Mouse (Mus musculus): ENCODE results near the gene Dazap1. TPM values are rescaled to one million over a fixed set of nuclear protein-coding genes. Genes with fewer than 3 reads are reported as not detected.

The Dazap1 gene
- total RNA-seq, 2 experiments from 2014 or later: 98.9 to 112 TPM

DNA sequence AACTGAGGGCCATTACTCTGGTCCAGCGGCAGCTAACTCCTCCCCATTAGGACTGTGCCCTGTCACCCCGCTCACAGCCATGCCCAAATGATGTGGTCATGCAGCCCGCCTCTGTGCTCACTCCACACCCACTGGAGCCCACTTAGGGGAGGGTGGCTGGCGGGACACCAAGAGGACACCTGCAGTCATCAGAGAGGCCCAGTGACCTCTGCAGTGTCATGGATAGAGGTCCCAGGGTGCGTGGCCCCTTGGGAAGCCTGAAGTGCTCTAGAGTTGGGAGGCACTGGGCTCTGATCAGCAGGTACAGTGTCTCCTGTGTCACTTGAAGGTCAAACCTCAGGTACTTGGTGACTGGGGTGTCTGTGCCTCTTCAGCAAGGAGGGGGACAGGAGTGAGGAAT is 35.5 kb downstream of the Dazap1 start:
- no peak for DNase-seq (ENCODE audit: low spot score in 2 of 2)

GRCm38 (mm10) chr10:80297526-80298133 is 36.3 kb downstream of the Dazap1 start:
- DNase-seq (ENCODE audit: low spot score in 2 of 2): no peak

DNA sequence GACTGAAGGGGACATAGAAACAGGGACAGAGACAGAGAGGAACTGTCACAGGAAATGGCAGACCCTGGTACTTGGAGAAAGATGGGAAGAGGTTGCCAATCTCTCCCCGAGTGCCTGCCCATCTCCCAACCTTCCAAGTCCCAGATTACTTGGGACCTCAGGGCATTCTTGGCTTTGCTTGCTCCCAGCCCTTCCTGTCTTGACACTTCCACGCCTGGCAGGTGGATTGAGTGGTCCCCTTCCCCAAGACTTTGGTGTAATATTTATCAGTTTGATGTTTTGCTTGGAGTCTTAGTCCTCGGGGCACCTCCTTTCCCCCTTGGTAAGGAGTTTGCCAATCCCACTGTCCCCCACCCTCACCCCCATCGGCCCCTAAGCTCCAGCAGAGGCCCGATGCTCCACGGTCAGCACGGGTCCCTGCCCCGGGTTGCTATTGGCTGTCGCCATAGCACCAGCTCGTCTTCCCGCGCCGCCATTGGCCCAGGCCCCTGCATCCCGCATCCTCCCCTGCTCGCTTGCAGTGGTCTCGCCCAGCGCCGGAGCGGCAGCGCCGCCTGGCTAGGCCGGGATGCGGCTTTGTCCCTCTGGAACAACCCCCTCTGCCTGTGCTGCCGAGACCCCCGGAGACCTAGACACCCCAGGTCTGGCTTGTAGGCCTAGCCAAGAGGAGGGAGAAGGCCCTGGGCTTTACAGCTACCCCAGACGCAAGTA is 37.4 kb downstream of the Dazap1 start:
- DNase-seq (ENCODE audit: low spot score in 2 of 2): no peak

DNA sequence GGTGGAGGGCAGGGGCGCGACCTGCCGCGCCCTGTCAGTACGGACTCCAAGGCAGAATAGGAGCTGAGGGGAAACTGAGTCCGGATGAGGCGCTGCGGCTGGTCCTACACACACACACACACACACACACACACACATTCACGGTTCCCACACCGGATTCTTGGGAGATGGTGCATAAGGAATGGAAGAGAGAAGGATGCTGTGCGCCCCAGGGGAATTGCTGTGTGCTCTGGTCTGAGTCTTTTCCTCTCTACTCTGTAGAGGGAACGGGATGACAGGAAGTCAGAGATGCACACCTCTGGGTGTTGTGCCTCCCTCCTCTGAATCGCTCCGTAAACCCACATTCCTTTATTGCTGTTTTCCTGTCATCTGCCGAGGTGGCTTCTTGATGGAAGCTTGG is 38.0 kb downstream of the Dazap1 start:
- no peak for DNase-seq (ENCODE audit: low spot score in 2 of 2)

- DNase-seq (ENCODE audit: low spot score in 2 of 2): no peak
Measured at GRCm38 (mm10) chr10:80299824-80300223, 38.5 kb downstream of the Dazap1 start.

- DNase-seq (ENCODE audit: low spot score in 2 of 2): no peak
Measured at GRCm38 (mm10) chr10:80300672-80301181, 39.4 kb downstream of the Dazap1 start.

DNA sequence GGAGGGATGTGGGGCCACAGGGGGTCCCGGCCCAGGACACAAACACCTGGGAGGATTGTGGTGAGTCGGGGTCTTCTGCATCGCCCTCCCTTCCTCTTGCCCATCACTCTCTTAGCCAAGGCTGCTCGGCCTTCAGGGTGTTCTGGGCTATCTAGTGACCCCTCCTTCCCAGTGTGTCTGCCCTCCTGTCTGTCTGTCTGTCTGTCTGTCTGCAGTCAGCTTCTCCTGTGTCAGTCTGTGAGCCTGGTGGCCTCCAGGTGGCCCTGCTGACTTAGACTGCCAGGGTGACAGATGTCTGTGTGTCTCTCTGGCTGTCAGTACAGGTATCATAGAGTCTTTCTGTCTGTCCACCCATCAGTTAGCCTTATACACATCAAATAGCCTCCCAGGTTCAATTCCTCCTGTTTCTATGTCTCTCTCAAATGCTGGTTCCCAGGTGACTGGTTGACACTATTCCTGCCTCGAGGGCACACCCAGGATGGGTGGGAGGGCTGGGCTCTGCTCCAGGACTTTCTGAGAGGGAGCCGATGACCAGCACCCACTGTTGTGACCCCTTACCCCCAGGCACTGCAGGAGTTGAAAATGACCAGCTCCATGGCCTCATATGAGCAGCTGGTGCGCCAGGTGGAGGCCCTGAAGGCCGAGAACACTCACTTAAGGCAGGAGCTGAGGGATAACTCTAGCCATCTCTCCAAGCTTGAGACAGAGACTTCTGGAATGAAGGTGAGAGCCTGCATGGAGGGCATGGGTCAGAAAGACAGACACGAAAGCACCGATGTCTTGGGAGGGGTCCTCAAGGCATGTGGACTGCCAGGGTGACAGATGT is 40.2 kb downstream of the Dazap1 start:
- no peak for DNase-seq (ENCODE audit: low spot score in 2 of 2)

DNA sequence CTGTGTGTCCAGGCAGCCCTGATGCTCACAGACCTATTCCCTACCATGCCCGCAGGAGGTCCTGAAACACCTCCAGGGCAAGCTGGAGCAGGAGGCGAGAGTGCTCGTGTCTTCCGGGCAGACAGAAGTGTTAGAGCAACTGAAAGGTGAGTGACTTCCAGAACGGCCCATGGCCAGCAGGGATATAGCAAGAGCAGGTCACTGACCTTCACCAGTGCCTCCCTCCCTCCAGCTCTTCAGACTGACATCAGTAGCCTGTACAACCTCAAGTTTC is 40.7 kb downstream of the Dazap1 start:
- DNase-seq (ENCODE audit: low spot score in 2 of 2): no peak

- DNase-seq (ENCODE audit: low spot score in 2 of 2): peak in 1 of 2 experiments; percentile 62
Measured at GRCm38 (mm10) chr10:80302471-80302881, 41.2 kb downstream of the Dazap1 start.

DNA sequence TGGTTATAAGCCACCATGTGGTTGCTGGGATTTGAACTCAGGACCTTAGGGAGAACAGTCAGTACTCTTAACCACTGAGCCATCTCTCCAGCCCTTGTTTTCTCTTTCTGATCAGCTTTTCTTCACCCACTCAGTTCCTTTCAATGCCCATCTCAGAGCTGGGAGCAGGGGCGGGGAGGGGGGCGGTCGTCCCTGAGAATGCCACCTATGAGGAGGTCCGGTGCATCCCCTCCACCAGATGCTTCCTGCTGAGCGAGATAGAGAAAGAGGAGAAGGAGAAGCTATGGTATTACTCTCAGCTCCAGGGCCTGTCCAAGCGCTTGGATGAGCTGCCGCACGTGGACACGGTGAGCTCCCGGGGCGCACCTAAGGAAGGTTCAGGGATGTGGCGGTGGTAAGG is 43.2 kb downstream of the Dazap1 start:
- DNase-seq (ENCODE audit: low spot score in 2 of 2): no peak

DNA sequence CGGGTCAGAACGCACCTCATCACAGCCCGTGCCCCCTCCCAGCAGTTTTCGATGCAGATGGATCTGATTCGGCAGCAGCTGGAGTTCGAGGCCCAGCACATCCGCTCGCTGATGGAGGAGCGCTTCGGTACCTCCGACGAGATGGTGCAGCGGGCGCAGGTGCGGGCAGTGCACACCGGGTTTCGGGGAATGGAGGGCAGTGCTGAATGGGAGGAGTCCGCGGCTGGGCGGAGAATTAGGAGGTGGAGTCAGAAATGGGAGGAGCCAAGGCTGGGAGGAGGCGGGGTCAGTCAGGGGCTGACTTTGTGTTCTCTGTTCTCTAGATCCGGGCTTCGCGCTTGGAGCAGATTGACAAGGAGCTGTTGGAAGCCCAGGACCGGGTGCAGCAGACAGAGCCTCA is 43.6 kb downstream of the Dazap1 start:
- DNase-seq (ENCODE audit: low spot score in 2 of 2): no peak

DNA sequence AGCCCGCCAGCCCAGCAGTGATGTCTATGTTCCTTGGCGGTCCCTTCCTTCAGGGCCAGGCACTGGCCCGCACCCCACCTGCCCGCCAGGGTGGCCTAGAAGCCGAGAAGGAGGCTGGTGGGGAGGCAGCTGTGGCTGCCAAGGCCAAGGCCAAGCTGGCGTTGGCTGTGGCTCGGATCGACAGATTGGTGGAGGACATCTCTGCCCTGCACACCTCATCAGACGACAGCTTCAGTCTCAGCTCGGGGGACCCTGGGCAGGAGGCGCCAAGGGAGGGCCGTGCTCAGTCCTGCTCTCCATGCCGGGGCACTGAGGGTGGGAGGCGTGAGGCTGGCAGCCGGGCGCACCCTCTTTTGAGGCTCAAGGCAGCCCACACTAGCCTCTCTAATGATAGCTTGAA is 50.3 kb downstream of the Dazap1 start:
- no peak for DNase-seq (ENCODE audit: low spot score in 2 of 2)

- no peak for DNase-seq (ENCODE audit: low spot score in 2 of 2)
Measured at GRCm38 (mm10) chr10:80312586-80313504, 51.6 kb downstream of the Dazap1 start.

DNA sequence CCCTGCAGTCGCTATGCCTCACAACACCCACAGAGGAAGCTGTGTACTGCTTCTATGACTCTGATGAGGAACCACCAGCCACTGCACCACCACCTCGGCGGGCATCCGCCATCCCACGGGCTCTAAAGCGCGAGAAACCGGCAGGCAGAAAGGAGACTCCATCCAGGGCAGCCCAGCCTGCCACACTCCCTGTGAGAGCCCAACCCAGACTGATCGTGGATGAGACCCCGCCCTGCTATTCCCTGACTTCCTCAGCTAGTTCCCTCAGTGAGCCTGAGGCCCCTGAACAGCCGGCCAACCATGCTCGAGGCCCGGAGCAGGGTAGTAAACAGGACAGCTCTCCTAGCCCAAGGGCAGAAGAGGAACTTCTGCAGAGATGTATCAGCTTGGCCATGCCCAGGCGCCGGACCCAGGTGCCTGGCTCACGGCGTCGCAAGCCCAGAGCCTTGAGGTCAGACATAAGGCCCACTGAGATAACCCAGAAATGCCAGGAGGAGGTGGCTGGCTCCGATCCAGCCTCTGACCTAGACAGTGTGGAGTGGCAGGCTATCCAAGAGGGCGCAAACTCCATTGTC is 52.4 kb downstream of the Dazap1 start:
- no peak for DNase-seq (ENCODE audit: low spot score in 2 of 2)

DNA sequence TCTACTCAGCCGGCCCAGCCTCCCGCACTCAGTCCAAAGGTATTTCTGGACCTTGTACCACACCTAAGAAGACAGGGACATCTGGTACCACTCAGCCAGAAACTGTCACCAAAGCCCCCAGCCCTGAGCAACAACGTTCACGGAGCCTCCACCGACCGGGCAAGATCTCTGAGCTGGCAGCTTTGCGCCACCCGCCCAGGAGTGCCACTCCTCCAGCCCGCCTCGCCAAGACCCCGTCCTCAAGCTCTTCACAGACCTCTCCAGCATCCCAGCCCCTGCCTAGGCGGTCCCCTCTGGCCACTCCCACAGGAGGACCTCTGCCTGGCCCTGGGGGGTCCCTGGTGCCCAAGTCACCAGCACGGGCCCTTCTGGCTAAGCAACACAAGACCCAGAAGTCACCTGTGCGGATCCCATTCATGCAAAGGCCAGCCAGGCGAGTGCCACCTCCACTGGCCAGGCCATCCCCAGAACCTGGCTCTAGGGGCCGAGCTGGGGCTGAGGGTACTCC is 53.3 kb downstream of the Dazap1 start:
- DNase-seq (ENCODE audit: low spot score in 2 of 2): no peak

- no peak for DNase-seq (ENCODE audit: low spot score in 2 of 2)
Measured at GRCm38 (mm10) chr10:80315315-80315714, 54.0 kb downstream of the Dazap1 start.

DNA sequence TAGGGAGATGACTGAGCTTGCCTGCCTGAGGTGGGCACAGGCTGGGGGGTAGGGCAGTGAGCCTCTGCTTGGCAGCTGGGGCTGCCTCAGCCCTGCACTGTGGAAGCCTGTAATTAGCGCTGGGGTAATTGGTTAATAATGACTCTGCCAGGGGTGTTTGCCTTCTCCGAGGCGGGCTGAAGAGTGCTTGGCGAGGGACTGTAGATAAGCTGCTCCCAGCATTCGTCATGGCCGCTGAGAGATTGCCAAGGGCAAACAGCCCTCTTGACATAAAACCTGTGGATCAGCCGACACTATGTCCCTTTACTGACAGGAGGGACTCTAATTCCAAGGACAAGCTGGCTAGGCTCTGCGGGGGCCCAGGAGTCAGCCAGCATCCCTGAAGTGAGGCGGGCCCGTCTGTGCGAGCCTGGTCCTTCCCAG is 55.1 kb downstream of the Dazap1 start:
- no peak for DNase-seq (ENCODE audit: low spot score in 2 of 2)

- DNase-seq (ENCODE audit: low spot score in 2 of 2): no peak
Measured at GRCm38 (mm10) chr10:80317011-80317410, 55.7 kb downstream of the Dazap1 start.

DNA sequence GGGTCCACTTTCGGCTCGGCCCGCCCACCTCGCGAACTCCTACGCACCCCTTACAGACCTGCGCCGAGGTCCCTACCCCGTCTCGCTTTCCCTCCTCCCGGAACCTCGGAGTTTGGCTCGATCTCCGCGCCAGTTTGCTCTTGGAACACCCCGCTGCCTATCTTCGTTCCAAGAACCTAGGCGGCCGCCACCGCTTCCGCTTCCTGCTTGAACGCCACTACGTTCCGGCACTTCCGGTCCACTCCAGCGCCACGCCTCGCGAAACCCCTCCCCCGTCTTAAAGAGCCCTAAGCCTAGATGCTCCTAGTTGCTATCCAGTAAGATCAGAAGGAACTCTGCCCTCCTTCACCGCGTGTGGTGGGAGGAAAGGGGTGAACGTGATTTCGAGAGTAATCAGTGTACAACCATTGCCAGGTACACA is 59.1 kb downstream of the Dazap1 start, which contains the start of gene 2310011J03Rik:
TSS of gene 2310011J03Rik (minus strand) at position 198 of the 421 bp plus-strand sequence.
- peak; percentile 80 to 91 for DNase-seq (ENCODE audit: low spot score in 2 of 2)

DNA sequence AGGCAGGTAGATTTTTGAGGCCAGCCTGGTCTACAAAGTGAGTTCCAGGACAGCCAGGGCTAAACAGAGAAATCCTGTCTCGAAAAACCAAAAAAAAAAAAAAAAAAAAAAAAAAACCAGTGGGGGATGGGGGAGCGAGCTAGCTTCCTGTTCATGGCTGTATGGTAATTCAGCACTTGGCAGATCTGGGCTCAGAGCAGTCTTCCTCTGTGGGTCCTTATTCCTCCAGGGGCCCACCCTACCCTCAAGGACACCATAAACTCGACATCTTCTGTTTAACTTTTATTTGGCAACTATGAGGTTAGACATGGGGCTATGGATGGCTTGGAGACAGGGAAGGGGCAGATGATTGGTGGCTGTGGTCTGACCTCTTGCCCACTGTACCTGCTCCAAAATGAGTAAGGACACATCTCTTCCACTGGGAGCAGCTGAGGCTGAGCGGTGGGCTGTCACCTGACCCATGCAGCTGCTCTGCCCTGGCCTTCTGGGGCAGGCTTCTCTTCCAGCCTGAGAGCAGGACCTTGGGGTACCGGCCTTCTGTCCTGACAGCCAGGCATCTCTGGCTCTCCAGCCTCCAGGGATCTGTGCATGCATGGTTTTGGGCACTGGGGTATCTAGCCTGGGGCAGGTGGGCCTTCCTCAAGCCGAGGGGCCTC is 59.9 kb downstream of the Dazap1 start:
- DNase-seq (ENCODE audit: low spot score in 2 of 2): no peak

All from gastrocnemius, postnatal 4 days (tissue).